Mouse (Mus musculus) regulatory T cell (primary cell): ENCODE results near the gene Elk4.

Experiments used
- in situ Hi-C: fragments of 300-600 bp; cut with MboI, MseI; formaldehyde crosslinking; loops from one replicate; pipeline ENCODE4 v1.15.1; 2025; ENCODE audit warnings: high pct_unique_total_duplicates

Elk4 gene

DNA sequence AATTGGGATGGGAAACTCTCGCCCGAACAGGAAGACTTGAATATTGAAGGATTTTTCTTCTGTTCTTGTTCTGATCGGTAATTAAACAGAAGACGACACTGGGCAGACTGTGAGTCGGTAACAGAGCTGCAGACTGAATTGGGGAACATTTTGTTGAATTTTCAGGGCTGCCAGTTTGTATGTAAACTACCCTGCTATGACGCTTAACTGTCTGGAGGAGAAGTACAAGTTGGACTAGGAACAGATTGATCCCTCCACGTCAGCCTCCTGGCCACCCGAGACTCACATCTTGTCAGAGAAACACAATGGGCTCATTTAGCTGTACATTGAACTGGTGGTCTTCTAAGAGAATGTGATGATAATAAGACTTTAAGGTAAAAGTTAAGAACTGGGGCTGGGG, 5.5 kb downstream of the Elk4 start:
- in situ Hi-C loops = loop anchor here (5.0 kb wide), 1 partner anchor 999 kb away; no protein-coding TSS in a partner anchor

DNA sequence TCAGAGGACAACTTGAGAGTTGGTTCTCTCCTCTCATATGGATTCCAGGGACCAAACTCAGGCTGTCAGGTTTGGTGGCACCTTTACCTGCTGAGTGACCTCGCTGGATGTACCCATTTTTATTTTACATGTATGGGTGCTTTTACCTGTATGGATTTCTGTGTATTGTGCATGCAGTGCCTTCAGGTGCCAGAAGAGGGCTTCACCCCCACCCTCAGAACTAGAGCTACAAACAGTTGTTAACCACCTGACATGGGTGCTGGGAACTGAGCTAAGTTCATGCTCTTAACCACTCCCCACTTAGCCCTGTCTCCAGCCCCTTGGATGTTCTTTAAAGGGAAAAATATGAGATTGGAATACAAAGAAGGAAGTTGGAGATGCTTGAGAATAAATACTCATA, 7.4 kb downstream of the Elk4 start:
- in situ Hi-C loops = loop anchor here (5.0 kb wide), 1 partner anchor 998 kb away; no protein-coding TSS in a partner anchor

DNA sequence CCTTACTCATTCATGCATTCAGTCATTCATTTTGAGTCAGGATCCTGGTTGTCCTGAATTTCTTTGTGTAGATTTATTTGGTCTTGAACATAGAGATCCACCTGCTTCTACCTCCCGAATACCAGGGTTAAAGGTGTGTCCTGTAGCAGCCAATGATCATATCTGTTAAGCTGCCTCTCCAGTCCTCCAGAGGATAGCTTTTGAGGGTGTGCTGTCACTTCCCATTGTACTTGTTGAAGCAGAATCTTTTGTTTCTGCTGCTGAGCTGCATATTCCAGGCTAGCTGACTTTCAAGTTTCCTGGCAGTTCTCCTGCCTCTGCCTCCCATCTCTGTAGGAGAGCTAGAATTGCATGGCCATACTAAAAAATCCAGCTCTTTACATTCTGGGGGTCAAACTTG, 9.3 kb downstream of the Elk4 start:
- in situ Hi-C loops = no loop called here

DNA sequence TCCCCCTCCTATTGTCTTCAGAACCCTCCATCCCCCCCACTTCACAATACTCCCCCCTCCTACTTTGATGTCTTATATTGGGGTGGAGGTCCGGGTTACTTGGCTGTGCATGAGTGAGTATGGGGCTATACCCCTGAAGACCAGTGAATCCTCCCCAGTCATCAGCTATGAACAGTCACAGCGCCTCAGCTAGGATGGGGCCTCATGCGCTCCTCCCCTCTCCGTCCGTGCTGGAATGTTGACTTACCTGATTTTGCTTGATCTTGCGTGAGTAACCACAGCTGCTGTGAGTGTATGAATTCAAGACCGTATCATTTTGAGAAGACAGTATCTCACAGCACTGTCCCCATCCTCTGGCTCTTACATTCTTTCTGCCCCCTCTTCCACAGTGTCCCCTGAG, 12.5 kb downstream of the Elk4 start:
- in situ Hi-C loops = no loop called here

DNA sequence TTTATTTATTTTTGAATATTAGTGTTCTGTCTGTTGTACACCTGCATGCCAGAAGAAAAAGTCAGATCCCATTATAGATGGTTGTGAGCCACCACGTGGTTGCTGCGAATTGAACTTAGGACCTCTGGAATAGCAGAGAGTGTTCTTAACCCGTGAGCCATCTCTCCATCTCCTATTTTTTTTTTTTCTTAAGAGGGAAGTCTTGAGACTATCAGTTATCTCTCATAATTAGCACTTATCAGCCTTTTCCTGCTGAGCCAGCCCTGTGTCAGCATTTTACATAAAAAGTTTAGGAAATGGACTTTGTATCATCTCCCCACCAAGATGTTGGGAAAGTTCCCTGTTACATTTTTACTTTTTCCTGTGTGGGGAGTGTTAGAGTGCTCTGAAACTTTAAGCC, 14.7 kb downstream of the Elk4 start:
- in situ Hi-C loops = no loop called here

DNA sequence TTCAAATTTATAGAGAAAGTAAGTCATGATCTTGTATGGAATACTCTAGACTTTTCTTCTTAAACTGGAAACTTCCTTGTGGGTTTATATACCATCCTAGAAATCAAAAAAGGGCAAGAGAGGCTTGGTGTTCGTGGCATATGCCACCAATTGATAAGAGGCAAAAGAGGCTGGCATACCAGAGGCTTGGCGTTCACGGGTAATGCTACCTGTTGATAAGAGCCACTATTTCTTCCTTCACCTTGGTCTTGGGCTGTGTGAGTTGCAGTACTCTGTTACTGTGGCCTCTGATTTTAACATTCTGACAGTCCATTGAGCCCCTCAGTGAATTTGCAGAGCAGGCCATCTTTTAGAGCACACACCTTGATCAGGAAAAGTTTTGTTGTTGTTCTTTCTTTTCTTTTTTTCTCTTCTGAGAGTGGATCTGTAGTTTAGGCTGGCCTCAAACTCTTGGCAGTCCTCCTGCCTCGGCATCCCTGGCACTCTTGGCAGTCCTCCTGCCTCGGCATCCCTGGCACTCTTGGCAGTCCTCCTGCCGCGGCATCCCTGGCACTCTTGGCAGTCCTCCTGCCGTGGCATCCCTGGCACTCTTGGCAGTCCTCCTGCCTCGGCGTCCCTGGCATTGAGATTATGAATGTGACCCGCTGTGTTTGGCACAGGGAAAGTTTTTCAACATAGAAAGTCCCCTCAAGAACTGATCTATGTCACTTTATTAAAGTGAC, 19.7 kb downstream of the Elk4 start:
- in situ Hi-C loops = no loop called here

DNA sequence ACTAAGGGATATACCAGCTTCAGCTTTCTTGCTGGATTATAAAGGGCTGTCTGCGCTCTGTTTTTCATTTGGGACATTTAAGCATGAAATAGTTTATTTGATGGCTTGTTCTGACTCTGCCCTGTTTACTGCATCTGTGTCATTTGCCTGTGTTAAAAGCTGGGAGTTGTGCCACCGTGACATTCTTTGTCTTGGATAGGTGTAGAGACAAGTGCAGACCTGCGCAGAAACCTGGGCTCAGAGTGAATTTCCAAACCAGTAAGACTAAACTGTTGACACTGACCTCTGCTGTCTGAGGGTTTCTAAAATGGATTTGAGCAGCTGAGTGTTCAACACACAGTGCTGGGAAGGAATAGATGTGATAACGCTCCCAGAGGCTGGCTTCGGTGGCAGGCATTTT, 20.6 kb downstream of the Elk4 start:
- in situ Hi-C loops = no loop called here

DNA sequence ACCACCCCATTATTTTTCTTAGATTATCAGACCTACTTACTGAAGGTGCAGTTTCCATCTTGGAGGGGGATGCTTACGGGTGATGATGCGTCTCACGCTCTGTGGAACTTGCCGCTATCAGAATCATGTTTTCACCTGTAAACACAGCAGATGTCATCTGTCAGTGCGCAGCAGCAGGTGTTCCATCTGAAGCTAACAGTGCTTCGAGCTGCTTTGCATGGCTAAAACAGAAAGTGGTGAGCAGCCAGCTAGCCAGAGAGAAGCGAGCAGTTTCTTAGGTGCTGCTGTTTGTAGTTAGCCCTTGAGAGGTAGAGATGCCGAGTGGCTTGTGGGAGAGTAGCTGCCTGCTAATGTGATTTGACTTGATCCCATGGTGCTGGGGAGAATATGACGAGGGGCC, 21.0 kb downstream of the Elk4 start:
- in situ Hi-C loops = no loop called here

DNA sequence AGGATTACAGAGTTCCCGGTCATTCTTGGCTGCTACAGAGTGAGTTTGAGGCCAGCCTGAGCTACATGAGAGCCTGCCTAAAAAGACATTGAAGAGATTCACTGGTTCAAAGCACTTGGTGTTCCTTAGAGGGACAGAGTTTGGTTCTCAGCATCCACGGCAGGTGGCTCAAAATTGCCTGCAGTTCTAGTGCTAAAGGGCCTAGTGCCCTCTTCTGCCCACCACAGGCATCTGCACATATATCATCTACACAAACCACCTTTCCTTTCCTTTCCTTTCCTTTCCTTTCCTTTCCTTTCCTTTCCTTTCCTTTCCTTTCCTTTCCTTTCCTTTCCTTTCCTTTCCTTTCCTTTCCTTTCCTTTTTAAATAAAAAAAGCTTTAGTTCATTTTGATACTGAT, 23.2 kb downstream of the Elk4 start:
- in situ Hi-C loops = no loop called here

DNA sequence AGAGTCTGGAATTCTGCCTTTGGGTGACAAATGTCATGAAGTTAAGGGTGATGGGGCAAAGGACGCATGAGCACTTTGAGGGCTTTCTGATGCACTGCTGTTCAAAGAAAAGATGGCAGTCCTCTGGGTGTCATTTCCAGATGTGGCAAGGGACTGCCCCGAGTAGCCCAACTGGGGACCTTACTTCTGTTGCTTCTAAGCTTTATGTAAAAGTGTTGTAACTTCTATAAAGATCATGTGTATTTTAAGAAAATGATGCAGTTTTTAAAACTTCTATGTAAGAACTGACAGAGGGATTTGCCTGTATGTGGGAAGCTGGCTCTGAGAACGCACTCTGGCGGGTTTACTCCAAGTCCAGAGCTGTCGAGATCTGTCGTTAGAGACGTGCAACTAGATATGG, 24.8 kb downstream of the Elk4 start:
- in situ Hi-C loops = no loop called here

DNA sequence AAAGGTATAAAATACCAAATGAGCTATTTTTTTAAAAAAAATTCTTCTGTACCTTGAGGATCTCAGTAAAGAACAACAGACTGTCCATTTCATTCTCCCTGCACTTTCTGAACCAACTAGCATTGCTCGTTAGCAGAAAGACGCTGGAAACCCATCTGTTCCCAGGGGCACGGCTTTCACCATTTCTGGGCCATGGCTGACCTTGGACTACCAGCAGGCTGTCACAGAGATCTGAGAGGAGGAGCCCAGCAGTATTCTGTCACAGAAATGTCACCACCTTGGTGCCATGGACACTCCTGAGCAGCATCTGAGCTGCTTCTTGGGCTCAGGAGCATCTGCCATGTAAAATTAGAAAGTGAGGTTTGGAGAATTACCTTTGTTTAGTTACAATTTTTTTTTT, 30.3 kb downstream of the Elk4 start:
- in situ Hi-C loops = no loop called here

DNA sequence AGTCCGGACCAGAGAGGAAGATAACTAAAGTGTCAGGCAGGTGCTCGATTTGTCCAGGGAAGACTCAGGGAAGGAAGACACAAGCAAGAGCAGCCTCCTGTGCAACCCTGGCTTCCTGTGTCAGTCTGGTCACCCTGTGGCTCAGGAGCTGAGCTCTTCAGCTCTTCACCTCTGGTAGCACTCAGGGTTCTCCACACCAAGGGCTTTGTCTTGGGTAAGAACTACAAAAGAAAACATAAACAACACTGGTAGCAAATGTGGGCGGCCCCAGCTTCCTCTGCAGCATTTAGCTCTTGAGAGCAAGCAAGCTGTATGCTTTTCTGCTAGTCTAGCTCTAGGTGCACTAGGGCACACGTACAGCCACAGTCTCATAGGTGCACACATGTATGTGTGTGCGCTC, 31.3 kb downstream of the Elk4 start:
- in situ Hi-C loops = no loop called here

DNA sequence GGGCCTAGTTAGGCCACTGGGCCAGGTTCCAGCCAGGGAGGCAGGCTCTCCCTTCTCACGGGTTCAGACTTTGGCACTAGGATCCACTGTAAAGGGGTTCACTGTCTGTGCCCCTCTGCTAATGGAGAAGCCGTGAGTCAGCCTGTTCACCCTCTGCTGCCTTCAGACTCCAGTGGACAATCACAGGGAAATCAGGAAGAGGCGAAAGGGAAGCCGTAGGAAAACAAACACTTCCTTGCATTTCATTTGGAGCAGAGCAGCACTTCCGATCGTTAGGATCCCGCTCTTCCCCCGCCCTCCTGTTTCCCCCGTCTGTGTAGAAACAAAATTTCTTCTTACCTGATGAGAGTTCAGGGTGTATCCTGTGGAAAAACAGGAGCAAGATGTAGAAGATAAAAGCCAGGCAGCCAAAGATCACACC, 32.8 kb downstream of the Elk4 start:
- in situ Hi-C loops = no loop called here

DNA sequence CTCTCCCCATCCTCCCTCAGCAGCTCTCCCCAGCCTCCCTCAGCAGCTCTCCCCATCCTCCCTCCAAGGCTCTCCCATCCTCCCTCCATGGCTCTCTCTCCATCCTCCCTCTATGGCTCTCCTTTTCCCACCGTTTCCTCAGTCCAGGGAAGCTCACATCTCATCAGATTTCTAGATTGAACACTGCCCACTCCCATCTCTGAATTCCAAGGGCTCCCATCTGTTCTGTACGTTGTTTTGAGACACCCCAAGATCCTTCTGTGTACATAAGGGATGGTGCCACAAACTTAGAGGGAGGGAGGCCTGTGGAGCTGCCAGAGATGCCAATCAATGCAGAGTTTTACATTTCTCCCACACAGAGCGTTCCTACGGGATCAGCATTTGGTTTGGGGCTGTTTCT, 36.4 kb downstream of the Elk4 start:
- in situ Hi-C loops = no loop called here

DNA sequence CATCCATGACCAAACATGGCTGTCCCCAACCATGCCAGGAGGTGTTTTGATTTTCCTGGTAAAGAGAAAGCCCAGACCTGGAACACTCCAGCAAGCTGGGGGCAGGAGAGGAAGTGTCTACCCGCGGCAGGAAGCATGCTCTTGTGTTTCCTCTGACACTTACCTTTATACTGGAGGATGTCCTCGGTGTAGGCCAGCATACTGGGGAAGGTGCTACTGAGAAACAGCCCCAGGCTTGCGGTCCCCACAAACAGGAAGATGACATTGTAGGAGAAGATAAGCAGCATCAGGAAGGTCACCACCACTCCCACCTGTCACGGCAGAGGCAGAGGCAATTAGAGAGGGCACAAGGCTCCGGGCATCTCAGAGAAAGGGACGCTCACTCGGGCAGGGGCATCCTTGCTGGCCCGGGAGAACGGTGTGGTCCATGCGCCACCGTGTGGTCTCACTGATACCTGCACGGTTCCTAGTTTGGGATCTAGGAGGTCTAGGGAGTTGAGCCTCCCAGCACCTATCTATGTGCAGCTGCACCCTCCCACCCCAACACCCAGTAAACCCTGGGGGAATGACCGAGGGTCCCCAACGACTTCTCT, 38.8 kb downstream of the Elk4 start:
- in situ Hi-C loops = loop anchor here (5.0 kb wide), 1 partner anchor 49 kb away; no protein-coding TSS in a partner anchor

DNA sequence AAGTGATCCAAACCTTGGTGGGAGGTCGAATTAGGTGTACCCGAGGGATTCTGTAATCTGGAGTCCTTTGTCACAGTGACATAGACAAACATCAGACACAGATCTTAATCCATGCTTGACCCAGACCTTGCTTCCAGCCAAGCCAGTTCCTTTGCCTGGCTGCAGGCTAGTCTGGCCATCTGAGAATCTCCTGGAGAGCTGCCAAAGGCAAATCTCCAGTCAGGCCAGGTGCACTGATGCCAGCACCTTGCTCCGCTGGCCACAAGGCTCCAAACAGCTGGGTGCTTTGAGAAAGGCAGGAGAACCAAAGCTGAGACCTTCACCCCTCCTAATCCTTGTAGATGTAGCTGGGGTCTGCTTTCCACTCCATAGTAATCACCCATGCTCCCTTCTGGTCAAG, 44.3 kb downstream of the Elk4 start:
- in situ Hi-C loops = no loop called here

DNA sequence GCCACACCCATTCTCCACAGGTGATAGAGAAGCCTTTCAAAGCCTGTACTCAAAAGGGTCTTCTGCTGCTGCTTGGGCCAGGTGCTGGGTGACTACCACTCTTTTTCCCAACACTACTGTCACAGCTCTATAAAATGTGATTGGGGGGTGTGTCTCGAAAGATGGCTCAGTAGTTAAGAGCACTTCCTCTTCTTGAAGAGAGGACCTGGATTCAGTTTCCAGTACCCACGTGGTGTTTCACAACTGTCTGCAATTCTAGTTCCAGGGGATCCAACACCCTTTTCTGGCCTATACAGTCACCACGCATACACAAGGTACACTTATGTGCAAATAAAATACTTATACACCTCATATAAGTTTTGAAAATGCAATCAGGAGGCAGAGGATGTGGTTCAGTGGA, 47.0 kb downstream of the Elk4 start:
- in situ Hi-C loops = no loop called here

DNA sequence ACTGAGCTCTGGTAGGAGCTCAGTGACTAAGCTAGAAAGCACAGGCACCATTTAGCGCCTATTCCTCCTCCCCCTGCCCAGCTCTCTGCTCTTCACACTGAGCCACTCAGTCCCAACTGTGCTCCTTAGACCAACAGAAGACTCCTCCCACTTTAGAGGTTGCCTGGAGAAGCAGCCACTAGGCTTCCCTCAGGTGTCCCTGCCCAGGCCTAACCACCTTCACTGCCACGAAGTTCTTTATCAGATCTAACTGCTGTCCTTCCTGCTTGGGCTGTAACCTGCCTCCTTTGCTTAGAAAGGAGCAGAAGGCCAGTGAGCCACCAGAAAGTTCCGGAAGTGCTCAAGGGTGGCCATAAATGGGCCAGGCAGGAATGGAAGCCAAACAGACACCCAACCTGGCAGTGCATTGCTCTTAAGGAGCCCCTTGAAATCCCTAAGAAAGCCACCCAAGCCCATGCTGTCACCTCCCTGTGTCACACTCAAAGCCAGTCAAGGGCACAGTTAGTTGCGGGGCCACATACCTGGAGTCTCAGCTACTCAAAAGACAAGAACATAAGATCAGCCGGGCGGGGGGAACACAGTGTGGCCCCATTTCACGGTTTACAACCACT, 47.8 kb downstream of the Elk4 start:
- in situ Hi-C loops = no loop called here

DNA sequence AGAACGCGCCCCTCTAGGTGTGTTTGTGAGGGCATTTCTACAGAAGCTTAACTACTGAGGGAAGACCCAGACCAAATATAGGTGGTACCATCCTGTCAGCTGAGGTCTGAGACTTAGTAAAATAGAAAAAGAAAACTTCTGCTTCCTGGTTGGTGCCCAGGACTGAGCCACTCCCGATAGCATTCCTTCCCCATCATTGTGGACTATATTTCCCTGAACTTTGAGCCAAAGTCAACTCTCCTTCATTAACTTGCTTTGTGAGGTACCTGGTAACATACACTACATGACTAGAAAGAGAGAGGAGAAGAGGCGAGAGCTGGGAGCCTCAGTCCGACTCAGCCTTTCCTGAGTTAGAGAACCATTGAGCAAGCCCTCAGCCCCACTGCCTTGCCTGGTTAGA, 51.2 kb downstream of the Elk4 start:
- in situ Hi-C loops = no loop called here

DNA sequence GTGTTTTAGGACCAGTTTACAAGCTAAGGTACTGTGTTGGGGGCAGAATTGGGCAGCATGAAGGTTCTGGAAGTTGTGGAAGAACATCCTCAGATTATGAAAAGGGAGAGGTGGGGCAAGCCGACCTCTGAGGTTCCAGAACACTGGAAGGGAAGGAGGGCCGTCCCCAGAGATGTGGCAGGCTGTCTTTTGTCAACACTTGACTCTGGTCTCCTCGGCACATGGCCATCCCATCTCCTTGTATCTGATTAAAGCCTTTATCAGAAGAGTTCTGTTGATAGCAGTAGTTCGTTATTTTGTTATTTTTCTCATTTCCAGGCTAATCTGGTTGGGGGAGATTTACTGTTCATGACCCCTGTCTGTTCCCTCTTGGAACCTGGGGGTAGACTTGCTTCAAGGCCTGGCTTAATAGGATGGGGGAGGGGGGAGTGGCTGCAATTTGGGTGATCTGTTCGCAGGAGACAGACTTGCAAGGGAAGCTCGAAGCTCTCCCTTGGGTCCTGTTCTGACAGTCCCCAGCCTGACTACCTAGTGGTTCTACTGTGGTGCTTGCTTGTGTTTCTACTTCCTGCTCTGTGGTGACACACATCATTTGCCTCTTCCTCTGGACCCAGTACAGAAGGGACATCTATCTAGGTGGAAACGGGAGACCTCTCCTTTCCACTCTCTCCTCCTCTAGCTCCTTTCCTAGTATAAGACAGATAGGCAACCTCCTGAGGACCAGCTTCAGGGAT, 52.8 kb downstream of the Elk4 start:
- in situ Hi-C loops = loop anchor here (10.0 kb wide), 1 partner anchor 345 kb away; no protein-coding TSS in a partner anchor

DNA sequence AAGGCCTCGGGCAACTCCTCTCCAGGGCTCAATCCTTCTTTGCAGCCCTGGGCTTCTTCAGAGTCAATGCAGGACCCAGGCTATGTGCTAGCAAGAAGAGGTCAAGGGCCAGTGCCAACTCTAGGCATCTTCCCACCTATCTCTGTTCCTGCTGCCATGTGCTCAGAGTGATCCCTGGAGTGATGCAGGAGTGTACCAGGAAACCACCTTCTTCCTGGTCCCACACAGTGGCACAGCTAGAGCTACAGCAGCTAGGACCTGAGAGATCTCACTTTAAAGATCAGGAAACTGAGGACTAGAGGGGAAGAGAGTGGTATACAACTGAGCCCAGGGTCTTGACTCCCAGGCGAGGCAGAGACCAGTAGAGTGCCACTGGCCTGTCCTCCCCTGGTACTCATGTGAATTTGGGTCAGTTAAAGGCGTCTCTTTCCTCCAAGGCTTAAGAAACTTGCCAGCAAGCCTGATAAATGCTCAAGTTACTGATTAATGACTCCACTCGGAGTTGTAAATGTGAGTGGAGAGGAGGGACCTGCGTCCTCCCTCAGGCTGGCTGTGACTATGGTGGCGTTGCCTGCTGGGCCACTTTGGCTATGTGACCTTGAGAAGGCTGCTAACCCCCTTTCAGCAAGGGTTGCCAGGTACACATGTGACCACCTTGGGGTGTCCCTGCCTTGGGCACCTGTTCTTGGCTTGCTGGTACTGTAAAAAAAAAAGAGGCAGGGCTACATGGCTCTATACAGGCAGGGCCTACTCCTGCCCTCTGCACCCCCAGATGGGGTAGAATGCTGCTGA, 54.5 kb downstream of the Elk4 start:
- in situ Hi-C loops = loop anchor here (10.0 kb wide), 1 partner anchor 347 kb away; no protein-coding TSS in a partner anchor
